Mouse (Mus musculus): ENCODE results near the gene Ror1.

Ror1 gene

GRCm38 (mm10) chr4:100211331-100211730 is 115.7 kb downstream of the Ror1 start:
- no peak for DNase-seq (ENCODE audit: low spot score in 2 of 2)

- DNase-seq (ENCODE audit: low spot score in 2 of 2), result no peak
Observed at GRCm38 (mm10) chr4:100214324-100215215, 119.0 kb downstream of the Ror1 start.

GRCm38 (mm10) chr4:100216587-100216986 is 121.0 kb downstream of the Ror1 start:
- DNase-seq (ENCODE audit: low spot score in 2 of 2), result no peak

GRCm38 (mm10) chr4:100219026-100219425 is 123.4 kb downstream of the Ror1 start:
- DNase-seq (ENCODE audit: low spot score in 2 of 2), result no peak

- no peak for DNase-seq (ENCODE audit: low spot score in 2 of 2)
Observed at GRCm38 (mm10) chr4:100219599-100219998, 124.0 kb downstream of the Ror1 start.

- DNase-seq (ENCODE audit: low spot score in 2 of 2), result no peak
Observed at GRCm38 (mm10) chr4:100221978-100222737, 126.6 kb downstream of the Ror1 start.

GRCm38 (mm10) chr4:100223532-100223931 is 127.9 kb downstream of the Ror1 start:
- no peak for DNase-seq (ENCODE audit: low spot score in 2 of 2)

GRCm38 (mm10) chr4:100223965-100224364 is 128.4 kb downstream of the Ror1 start:
- DNase-seq (ENCODE audit: low spot score in 2 of 2), result no peak

- DNase-seq (ENCODE audit: low spot score in 2 of 2), result no peak
Observed at GRCm38 (mm10) chr4:100226619-100227018, 131.0 kb downstream of the Ror1 start.

- no peak for DNase-seq (ENCODE audit: low spot score in 2 of 2)
Observed at GRCm38 (mm10) chr4:100228106-100228505, 132.5 kb downstream of the Ror1 start.

- no peak for DNase-seq (ENCODE audit: low spot score in 2 of 2)
Observed at GRCm38 (mm10) chr4:100230245-100230644, 134.7 kb downstream of the Ror1 start.

GRCm38 (mm10) chr4:100230963-100231362 is 135.4 kb downstream of the Ror1 start:
- DNase-seq (ENCODE audit: low spot score in 2 of 2), result no peak

GRCm38 (mm10) chr4:100231906-100232305 is 136.3 kb downstream of the Ror1 start:
- no peak for DNase-seq (ENCODE audit: low spot score in 2 of 2)

- no peak for DNase-seq (ENCODE audit: low spot score in 2 of 2)
Observed at GRCm38 (mm10) chr4:100232541-100232940, 136.9 kb downstream of the Ror1 start.

GRCm38 (mm10) chr4:100233770-100234169 is 138.2 kb downstream of the Ror1 start:
- no peak for DNase-seq (ENCODE audit: low spot score in 2 of 2)

GRCm38 (mm10) chr4:100236339-100236738 is 140.7 kb downstream of the Ror1 start:
- no peak for DNase-seq (ENCODE audit: low spot score in 2 of 2)

GRCm38 (mm10) chr4:100242061-100242756 is 146.6 kb downstream of the Ror1 start:
- DNase-seq (ENCODE audit: low spot score in 2 of 2), result no peak

GRCm38 (mm10) chr4:100244250-100244649 is 148.7 kb downstream of the Ror1 start:
- no peak for DNase-seq (ENCODE audit: low spot score in 2 of 2)

GRCm38 (mm10) chr4:100244701-100245100 is 149.1 kb downstream of the Ror1 start:
- DNase-seq (ENCODE audit: low spot score in 2 of 2), result no peak

GRCm38 (mm10) chr4:100247826-100248225 is 152.2 kb downstream of the Ror1 start:
- DNase-seq (ENCODE audit: low spot score in 2 of 2), result no peak

GRCm38 (mm10) chr4:100248273-100248672 is 152.7 kb downstream of the Ror1 start:
- DNase-seq (ENCODE audit: low spot score in 2 of 2), result no peak

- DNase-seq (ENCODE audit: low spot score in 2 of 2), result no peak
Observed at GRCm38 (mm10) chr4:100251270-100251669, 155.7 kb downstream of the Ror1 start.
